In the genomic region with DNA sequence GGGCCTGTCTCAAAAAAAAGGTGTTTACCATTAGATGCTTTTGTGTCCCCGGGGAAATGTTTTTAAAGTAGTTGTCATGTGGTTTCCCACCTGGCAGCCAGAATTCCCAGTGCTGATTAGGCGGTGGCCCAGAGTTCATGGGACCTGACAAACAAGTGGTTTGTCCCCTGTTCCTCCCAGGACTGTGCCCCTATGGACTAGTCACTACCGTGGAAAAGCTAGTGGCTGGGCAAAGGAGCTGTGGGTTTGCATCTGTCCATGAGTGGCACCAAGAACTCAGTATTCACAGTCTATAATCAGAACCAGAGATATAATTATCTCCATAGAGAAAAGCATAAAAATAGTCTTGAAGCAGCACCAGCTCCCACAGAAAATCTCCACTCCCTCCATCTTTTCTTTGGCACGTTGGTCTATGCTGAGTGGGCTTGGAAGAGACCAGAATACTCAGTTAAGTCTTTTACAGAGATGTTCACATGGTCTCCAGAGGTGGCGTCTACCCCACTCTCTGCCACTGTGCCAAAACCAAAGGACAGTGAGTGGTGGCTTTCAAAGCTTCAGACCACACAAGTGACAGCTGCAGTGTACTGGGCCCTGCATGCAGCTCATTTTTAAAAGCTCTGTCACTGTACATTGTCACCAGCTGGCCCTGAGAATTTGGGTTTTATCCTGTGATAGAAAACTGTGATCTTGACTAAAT, we compare ENCODE assay signal across 1 mouse cellular context.
TF ChIP-seq lines count a peak whose summit lies in the region.

No protein-coding gene starts in this region.

TF ChIP-seq in myocyte, 11 proteins besides CTCF, POLR2A, EP300 and RAD21:
- no peak for TF ChIP-seq E2F4 (IDR thresholded peaks at IDR 0.05; ENCODE audit: insufficient read depth)
- no peak for TF ChIP-seq TCF3 (IDR thresholded peaks at IDR 0.05; ENCODE audit: insufficient read length, low read depth)
- peak; percentile 75 for TF ChIP-seq TCF12 (IDR thresholded peaks at IDR 0.05; ENCODE audit: insufficient read depth, poor library complexity, severe bottlenecking)
- TF ChIP-seq CEBPB (IDR thresholded peaks at IDR 0.05; ENCODE audit: insufficient read depth, poor library complexity, severe bottlenecking), result no peak
- no peak for TF ChIP-seq USF1 (IDR thresholded peaks at IDR 0.05; ENCODE audit: low read depth)
- TF ChIP-seq MAX (IDR thresholded peaks at IDR 0.05; ENCODE audit: low read depth), result no peak
- TF ChIP-seq POLR2AphosphoS2 (IDR thresholded peaks at IDR 0.05; ENCODE audit: insufficient read length, low read depth), result no peak
- peak in 2 of 3 experiments; percentile 75 to 83 for TF ChIP-seq MYOG (IDR thresholded peaks at IDR 0.05; ENCODE audit: control insufficient read depth in 1 of 3, insufficient read depth in 1 of 3, insufficient read length in 2 of 3, low read depth in 2 of 3)
- TF ChIP-seq REST (IDR thresholded peaks at IDR 0.05; ENCODE audit: insufficient read depth, insufficient read length), result no peak
- no peak for TF ChIP-seq SRF (IDR thresholded peaks at IDR 0.05; ENCODE audit: control insufficient read depth, insufficient read length, low read depth)
- peak; percentile 30 to 80 (median 53) for TF ChIP-seq MYOD1 (IDR thresholded peaks at IDR 0.05; ENCODE audit: control insufficient read depth in 1 of 3, insufficient read length in 2 of 3, low read depth in 2 of 3)
TF ChIP-seq in myocyte: peak in this region for 3.
